Mouse (Mus musculus): Measurements from ENCODE around the gene Cep250.
A peak's percentile ranks its signal among the peaks of the same experiment; 100 is the strongest.
"Not testable (repeated sequence)": the region's sequence is repeated elsewhere in the genome, so short reads cannot be mapped to it uniquely, and the experiment has no call there.

Gene Cep250

DNA sequence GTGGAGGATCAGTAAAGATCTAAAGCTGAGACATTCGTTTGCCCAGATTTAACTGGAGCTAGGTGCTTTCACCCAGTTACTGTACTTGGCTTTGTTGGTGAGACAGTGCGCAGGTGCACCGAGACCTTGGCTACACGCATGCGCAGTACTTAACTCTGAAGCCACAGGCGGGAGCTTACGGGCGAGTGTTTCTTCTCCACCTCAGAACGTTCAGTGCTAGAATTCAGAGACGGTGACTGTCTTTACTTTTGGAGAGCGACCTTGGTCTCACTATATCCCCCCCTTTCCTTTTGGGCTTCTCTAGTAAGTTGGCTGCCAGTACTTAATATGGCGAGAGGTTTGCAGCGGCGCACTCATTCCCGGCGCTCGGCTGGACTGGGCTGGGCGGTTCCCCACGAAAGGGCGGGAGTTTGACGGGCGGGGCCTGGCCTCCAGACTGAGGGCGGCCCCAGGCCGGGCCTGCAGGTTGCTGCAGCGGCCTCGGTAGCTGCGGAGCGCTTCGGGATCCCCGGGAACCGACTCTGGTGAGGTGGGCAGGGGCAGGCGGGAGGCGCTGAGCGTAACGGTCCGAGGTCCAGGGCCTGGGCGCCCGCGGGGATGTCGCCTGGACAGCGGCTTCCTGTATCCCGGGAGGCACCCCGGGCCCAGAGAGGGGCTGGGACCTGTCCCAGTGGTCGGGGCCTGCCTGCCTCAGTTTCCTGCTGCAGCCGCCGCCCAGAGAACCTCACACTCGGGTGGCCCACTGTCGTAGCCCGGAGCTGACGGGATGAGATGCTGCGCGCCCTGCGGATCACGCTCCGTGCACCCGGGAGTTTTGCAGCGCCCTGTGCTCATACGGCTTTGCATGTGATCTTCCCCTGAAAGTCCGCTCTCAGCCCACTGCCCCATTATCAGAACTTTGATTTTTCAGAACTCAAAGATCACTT, at the start of gene Cep250:
Gene Cep250 (plus strand): TSS at position 325 of the 926 bp plus-strand sequence.
- DNase-seq, result peak; percentile 92

DNA sequence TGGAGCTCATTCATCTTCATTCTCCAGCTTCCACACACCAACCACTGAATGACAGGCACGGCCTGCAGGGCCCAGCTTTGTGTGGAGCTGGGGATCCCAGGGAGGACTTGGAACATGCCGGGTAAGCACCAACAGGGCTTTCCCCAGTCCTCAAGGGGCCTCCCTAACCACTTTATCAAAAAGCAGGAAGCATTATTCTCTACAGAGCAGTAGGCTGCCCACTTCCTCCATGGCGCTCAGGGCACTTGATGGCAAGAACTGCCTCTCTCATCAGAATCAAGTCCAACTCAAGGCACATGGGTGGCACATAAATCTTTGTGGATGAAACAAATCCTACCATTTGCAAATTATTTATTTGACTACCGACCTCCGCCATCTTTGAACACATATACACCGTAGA, 41.6 kb upstream of the Cep250 start:
- no peak for DNase-seq

DNA sequence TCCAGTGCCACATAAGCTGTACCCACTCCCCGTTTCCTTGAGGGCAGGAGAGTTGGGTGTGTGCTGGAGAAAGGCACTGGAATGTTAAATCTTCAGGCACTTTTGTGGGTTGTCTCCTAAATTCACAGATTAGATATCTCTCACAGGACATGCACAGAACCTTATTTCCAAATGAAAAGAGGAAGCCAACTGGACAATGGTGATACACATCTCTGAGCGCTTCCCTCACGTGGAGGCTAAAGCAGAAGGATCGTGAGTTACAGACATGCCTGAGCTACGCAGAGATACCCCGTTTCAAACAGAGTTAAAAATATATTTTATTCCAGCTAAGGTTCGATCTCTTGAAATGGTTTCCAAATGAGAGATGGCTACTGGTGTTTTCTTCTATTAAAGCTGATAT, 33.1 kb upstream of the Cep250 start:
- DNase-seq, result no peak

DNA sequence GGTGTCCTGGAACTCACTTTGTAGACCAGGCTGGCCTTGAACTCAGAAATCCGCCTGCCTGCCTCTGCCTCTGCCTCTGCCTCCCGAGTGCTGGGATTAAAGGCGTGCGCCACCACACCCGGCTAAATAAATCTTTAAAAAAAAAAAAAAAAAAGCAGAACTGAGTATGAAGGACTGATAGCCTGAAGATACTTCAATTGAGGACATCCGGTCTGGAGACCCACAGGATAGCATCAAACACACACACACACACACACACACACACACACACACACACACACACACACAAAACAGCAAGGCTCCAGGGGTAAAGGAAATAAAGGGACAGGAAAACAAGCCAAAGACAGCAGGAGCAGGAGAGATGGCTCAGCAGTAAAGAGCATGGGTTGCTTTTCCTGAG, 31.0 kb upstream of the Cep250 start:
- DNase-seq, result not testable (repeated sequence)

DNA sequence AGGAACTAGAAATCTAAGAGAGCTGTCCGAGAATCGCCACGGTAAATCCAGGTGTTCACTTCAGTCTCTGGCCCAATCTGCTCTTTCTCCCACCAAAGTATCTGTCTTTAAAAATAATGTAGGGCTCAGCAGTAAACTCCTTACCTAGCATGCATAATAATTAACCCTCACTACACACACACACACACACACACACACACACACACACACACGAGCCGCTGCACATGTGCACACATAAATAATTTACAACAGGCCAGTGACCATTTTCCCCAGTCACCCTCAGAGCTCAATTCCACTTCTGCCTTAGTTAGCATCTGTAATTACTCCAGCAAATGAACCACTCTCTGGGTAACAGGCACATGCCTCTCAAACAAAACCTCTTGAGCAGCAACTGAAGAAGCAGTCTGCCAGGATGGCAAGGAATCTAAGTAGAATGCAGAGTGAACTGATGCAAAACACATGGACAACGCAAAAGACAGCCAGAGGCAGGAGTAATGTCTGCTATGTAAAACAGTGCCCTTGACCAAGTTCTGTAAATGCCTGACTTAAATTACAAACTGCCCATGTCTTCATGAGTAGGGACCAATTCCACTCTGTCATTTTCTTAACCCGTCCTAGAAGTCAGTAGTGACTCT, 27.4 kb upstream of the Cep250 start:
- peak; percentile 20 for DNase-seq

DNA sequence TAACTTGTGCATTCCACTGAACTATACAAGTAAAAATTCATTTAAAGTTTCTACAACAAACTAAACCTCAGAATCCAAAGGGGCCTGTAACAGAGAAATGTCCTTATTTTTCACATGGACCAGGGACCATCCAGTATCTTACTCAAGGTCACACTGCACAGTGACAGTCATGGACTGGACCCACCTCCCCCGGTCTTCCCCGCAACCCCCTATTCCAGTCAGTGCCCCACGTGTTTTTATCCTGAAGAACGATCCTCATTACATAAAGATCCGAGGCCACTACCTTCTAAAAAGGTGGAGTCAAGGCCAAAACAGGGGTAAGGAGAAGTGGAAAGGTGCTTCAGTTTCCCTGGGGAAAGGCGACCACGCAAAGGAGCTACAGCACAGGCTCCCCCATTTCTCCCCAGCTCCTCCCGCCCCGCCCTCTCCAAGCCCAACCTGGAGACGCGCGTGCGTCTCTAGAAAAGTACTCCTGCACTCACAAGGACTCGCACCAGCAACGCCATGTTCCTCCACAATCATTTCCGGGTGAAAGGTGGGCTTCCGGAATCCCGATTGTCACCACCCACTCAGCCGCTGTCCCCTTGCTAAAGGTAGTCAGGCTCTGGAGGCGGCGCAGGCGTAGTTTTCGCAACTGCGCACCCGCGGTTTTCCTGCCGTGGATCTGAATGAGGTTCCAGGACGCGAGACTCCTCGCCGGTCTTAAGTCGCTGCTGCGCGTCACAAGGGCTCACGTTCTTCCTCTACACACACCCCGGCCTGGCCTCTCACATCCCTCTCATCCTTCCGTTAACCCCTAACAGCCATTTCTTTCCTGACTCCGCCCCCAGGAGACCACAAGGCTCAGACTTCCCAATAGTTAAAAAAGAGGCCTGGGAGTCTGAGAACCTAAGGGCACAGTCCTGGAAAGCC, 26.5 kb upstream of the Cep250 start, which contains the start of gene Uqcc1:
Gene Uqcc1 (minus strand): TSS at position 780 of the 912 bp plus-strand sequence.
- peak; percentile 94 for DNase-seq

DNA sequence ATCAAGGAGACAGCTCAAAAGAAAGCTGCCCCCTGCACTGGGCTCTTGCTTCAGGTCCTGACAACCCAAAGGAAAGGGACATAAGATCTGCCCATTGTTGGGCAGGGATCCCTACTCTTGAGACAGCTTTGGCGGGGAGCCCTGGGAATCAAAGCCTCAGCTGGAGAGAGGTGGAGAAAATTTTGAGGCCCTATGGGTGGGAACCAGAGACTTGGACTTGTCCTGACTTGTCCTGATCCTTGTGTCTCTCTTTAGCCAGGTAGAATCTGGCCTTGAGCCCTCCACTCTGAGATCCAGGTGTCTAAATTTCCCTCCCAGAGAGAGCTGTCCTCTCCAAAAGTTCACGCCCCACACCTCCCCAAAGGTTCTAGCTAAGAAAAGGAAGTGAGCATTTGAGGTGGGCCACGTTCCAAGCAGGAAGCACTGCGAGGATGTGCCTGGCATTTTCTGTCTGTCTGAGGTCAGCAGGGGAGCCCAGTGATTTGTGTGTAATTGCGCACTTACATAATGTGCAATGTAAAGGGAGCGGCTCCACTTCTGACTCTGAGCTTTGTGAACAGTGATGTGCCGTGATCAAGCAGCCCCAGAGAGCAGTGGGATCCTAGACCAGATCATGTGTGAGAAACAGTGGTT, 16.2 kb upstream of the Cep250 start:
- no peak for DNase-seq

DNA sequence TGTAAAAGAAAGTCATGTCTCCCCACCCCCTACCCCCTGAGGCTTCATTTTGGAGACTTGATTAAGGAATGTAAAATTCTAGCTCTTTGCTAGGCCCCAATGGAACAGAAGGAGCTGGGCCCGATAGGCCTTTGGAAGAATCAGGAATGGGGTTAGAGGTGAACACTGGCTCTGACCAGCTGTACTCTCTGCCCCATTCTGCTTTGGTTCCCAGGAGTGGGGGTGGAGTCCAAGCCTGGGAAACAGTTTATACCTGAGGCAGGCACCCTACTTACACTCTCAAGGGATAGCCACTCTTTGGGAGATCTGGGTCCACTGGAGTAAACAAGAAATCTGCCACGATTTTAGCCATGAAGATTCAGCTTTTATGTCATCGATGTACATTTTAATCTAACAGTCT, 15.6 kb upstream of the Cep250 start, which contains the start of gene Gm15557:
Gene Gm15557 (plus strand): TSS at position 48 of the 400 bp plus-strand sequence.
- no peak for DNase-seq

DNA sequence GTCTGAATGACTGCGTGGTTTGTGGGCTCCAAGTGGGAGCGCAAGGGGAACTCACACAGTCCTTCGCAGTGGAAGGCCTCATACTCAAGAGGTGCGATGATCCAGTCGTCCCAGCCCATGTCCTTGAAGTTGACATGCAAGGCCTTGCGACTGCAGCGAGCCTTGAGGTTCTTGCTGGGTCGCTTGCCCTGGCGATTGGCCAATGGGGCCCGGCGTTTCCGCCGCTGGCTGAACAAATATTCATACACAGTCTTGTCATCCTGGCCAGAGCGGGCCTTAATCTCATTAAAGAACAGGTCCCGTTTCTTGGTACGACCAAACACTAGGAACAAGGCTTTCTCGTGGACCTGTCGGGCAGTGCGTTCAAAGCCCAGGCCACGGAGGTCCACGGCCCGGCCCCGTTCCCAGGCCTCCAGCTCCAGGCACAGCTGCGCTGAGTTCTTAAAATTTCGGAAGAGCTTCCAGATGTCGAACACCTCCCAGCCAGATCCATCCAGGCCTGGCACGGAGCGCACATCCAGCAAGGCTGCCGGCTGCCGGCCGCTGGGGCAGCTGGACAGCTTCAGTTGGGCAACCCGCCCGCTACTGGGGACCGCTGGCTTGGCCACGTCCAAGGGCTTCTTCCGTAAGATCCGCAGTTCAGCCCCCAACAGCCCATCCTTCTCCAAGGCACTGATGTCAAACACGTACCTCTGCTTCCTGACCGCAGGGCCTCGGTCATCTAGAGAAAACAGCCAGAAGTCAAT, 14.4 kb upstream of the Cep250 start:
- no peak for DNase-seq

DNA sequence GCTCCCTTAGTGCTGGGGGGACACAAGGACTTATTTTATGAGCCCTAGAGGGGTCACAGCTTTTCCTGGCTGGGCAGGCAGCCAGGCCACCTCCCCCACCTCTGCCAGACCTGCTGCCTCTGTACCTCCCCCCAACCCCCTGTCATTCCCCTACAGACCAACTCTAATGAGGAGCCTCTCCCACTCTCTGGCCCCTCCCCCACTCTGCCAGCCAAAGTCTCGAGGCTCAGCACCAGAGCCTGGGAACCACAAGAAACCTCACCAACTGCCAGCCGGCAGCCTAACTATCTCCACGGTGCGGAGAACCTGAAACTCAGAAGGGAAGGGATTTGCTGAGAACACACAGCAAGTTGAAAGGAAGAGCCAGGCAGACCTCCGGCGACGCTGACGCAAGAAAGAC, 12.8 kb upstream of the Cep250 start:
- DNase-seq, result no peak

DNA sequence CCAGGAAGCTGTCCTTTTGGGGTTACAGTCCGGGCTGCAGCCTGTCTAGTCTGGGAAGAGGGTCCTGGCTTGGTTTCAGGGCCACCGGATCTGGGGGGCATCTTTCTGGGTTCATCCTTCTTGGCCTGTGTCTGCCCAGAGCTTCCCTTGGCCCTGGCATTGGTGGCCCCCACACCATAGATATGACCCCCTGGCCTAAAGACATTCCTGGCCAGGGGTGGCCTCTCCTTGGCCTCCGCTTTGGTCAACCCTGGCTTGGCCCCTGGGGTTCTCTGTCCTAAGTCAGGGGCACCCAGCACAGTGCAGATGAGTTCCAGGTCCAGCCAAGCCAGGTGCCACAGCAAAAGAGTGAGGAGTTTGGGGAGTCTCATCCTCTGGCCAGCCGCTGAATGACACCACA, 11.6 kb upstream of the Cep250 start:
- DNase-seq, result no peak

DNA sequence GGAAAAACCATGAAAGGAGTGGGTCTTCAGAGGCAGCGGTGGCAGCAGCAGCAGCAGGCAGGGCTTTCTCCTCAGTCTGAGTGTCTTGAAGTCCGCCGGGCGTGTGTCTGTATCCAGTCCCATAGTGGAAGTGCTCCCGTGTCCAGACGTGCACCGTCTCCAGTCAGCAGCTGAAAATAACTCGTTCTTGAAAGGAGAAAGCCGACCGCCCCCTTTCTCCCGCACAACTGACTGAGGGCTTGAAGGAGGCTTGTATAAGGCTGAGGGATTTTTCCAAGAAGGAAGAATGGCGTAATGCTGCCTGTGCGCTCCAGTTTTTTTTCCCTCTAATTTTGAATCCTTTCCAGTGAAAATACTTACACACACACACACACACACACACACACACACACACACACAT, 11.1 kb upstream of the Cep250 start, which contains the start of gene Gdf5:
Gene Gdf5 (minus strand): TSS at position 244 of the 400 bp plus-strand sequence.
- DNase-seq, result no peak

DNA sequence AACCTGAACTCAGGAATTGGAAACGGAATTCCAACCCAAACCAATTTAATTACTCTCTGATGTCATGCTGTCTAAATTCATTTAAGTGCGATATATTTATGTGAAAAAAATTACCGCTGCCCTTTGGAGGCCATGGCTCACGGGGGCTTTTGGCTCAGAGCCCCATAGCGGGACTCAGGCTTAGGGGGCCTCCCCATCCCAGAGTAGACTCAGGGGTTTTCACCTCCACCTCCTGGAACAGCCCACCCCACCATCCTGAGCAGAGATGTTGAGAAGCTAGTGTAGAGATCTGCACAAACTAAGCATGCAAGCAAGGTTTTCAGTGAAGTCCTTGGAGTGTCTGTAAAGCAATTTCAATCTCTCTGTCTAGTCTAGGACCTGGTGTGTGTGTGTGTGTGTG, 10.7 kb upstream of the Cep250 start:
- DNase-seq, result no peak

DNA sequence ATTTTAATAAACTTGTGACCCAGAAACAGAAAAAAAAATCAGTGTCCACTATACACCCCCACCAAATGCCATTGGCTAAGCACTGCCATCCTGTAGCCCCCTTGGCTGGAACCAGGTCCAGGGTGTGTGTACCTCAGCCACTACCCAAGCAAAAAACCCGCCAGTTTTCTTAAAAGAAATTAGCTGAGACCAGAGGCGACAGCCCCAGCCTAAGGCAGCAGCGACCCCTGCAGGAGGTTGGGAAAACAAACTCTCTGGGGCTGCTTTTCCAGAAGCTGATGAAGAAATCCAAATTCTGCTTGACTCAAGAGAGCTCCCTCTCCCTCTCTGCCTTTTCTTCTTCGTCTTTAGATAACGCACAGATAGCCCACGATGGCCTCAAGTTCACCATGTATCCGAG, 10.2 kb upstream of the Cep250 start:
- DNase-seq, result peak; percentile 66

DNA sequence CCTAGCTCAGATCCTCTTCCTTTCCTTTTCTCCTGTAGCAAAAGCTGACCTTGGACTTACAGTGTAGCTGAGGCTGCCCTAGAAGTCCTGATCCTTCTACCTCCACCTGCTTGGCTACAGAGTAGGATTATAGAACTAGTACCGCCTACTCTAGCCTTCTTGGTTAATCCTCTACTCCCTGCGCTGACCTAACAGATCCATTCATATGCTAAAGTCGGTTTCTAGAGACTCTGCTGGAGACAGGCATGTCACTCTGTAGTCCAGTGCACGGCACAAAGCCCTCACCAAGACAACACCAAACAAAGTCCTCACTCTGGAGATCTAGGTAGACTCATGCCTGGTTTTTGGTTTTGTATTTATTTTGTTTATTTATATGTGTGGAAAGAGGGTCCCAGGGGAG, 9.8 kb upstream of the Cep250 start:
- DNase-seq, result no peak

DNA sequence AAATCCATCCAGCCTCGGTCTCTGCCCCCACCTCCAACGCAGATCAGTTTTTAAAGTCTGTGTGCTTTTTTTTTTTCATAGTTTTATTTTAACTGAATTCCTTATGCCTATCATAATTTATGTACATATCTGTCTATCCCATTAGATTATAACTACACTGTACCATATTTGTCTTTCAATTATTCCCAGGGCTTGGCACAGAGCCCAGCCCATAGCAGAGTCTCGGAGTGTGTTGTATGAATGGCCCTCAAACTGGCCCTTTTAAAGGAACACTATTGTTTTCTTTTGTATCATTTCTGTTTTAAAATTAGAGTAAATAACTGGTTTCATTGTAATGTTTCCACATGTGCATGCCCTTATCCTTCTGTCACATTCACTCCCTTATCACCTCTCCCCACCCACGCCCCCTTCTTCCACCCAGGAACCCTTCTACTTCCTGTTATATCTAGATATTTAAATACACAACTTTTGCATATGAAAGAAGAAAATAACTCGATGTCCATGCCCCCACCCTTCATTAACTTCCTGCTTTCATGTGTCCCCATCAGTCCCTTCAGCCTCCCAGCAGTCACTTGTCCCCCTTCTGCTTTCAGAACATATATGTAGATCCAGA, 8.8 kb upstream of the Cep250 start:
- DNase-seq, result no peak

DNA sequence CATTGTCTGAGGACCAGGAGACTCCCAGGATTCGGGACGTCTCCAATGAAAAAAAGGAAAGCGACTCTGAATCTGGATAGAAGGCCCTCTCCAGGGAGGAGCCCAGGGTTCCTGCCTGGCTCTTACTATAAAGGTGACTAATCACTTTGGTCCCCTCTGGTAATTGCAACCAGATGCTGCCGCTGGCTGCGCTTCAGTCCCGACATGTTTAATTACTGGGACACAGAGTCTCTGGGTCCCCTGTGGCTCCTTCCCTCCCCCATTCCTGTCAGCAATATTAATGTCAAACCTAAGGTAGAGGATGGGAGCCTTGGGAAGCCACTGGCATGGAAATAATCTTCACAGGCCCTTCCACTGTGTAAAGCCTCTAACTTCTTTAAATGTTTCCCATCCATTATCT, 6.9 kb upstream of the Cep250 start:
- DNase-seq, result no peak

DNA sequence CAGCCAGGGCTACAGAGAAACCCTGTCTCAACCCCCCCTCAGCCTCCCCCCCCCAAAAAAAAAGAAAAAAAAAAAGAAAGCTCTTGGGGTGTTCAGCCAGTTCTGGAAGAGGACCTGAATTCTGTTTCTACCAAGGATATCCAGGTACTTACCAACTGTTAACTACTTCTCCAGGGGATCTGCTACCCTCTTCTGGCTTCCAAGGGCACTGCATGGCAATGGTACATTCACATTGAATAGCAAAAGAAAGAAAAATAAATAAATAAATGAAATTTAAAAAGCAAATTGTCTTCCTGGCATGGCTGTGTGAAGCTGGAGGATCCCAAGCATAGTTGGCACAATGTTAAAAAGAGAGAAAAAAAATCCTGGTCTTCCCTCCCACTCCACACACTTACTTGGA, 4.3 kb upstream of the Cep250 start:
- DNase-seq, result peak; percentile 80

DNA sequence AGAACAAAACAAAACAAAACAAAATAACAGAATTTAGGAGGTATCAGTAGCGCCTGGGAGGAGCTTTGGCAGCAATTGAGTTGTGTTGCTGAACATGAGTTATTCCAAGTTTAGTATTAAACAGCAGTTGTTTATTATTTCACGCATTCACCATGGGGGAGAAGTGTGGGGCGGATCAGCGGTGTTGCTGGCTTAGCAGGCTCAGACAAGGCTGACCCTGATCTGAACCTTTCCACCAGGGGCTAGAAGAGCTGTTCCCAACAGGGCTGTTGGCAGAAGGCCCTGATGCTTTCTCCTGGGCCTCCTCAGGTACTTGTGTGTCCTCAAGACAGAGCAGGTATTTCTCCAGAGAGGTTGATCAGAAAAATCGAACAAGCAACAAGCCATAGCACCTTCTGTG, 3.7 kb downstream of the Cep250 start:
- DNase-seq, result peak; percentile 27

DNA sequence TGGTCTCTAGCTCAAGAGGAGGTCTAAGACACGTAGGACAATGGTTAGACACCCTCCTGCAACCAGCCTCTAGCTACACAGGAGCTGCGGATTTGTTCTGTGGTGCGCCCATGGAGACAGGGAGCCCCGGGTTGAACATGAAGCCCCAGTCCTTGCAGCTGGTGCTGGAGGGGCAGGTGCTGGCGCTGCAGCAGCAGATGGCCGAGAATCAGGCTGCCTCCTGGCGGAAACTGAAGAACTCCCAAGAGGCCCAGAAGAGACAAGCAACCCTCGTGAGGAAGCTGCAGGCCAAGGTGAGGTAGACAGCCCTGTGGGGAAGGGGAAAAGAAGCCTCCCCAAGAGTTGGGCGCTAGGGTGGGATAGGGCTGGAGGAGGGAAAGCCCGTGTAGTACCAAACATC, 5.6 kb downstream of the Cep250 start:
- DNase-seq, result no peak

DNA sequence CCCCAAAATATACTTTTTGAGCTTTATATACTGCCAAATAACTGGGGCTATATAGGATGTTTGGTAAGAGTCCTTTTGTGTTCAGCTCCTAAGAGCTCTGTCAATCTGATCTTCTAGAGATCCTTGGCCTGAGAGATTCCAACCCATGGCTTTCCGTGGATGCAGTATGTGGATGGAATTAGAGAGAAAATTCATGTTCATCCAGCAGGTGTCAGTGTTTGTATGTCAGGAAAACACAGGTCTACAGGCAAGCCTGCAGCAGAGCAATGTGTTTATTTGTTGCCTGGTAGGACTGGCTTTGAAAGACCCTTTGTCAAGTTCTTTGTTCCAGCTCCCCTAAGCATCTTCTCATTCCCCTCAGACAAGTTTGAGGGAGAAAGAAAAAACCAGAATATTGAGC, 6.7 kb downstream of the Cep250 start:
- DNase-seq, result no peak
